Mouse (Mus musculus): ENCODE measurements around the gene Vmn2r90. TPM values are rescaled to one million over a fixed set of nuclear protein-coding genes. Genes with fewer than 3 reads are reported as not detected.
"Not testable (repeated sequence)": the region's sequence is repeated elsewhere in the genome, so short reads cannot be mapped to it uniquely, and the experiment has no call there.

Vmn2r90 gene
- not detected in 2 replicates for polyA plus RNA-seq (2016; fragmentation: Nextera tagmentation; extraction: Ambion mirVana)

GRCm38 (mm10) chr17:17703447-17703846, at the start of gene Vmn2r90:
Gene Vmn2r90, plus strand, starts transcription at chr17:17703747.
- 69% methylated on average over 1 of the region's 1 CpGs for WGBS
- Histone ChIP-seq H3K9me3 (no peaks in the 10 kb centered on the region), H3K27me3 (replicated peaks) (no peaks in the 10 kb centered on the region), H3K36me3 (no peaks in the 10 kb centered on the region), H3K4me1 (no peaks in the 10 kb centered on the region), H3K4me3 (no peak within 1 kb of the TSS), H3K9ac (no peak within 1 kb of the TSS), H3K4me2 (replicated peaks) (no peak within 1 kb of the TSS), H3K27ac (no peak within 1 kb of the TSS)
- ATAC-seq (ENCODE audit: low FRiP score, low read depth): no peak

- H3K27me3 ChIP-seq (replicated peaks): no peaks in the 10 kb centered on the region
- ATAC-seq (ENCODE audit: low FRiP score, low read depth): no peak
- WGBS: 11% methylated on average over 10 of the region's 10 CpGs
- H3K4me2 ChIP-seq (replicated peaks): peak overlapping the region; percentile 31; the same call in 1 of the 2 replicates
- H3K27ac ChIP-seq: no peak overlapping the region
- H3K4me3 ChIP-seq: no peak overlapping the region
- H3K9ac ChIP-seq: no peak overlapping the region
- H3K36me3 ChIP-seq: no peaks in the 10 kb centered on the region
- no peaks in the 10 kb centered on the region for H3K9me3 ChIP-seq
- no peaks in the 10 kb centered on the region for H3K4me1 ChIP-seq
Measured at GRCm38 (mm10) chr17:17654997-17655828, 48.3 kb upstream of the Vmn2r90 start.

- H3K27ac ChIP-seq: no peak overlapping the region
- H3K9me3 ChIP-seq: no peaks in the 10 kb centered on the region
- H3K9ac ChIP-seq: no peak overlapping the region
- 22% methylated on average over 2 of the region's 2 CpGs for WGBS
- ATAC-seq (ENCODE audit: low FRiP score, low read depth): no peak
- H3K27me3 ChIP-seq (replicated peaks): no peaks in the 10 kb centered on the region
- H3K36me3 ChIP-seq: no peaks in the 10 kb centered on the region
- no peaks in the 10 kb centered on the region for H3K4me1 ChIP-seq
- H3K4me2 ChIP-seq (replicated peaks): no peak overlapping the region
- H3K4me3 ChIP-seq: no peak overlapping the region
Measured at GRCm38 (mm10) chr17:17655829-17656176, 47.7 kb upstream of the Vmn2r90 start.

DNA sequence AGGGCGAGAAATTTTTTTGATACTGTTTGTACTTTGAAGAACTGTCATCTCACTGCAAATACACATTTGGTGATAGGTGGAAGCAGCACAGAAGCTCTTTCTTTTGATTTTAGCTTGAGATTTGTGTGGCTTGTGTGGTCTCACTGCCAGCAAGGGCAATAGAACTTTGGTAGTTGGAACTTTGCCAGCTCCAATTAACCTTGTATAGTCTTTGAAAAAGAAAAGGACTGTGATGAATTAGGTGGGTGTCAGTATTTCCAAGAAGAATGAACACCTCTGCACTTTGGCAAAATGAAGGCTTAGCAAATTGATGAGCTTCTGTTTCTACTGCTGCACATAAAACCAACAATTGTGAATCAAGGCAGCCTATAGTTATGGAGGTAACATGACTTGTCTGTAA, 24.8 kb upstream of the Vmn2r90 start:
- 89% methylated on average over 1 of the region's 1 CpGs for WGBS
- H3K36me3 ChIP-seq: no peaks in the 10 kb centered on the region
- H3K9me3 ChIP-seq: no peaks in the 10 kb centered on the region
- no peaks in the 10 kb centered on the region for H3K4me1 ChIP-seq
- H3K27me3 ChIP-seq (replicated peaks): no peaks in the 10 kb centered on the region
- no peak overlapping the region for H3K27ac ChIP-seq
- no peak for ATAC-seq (ENCODE audit: low FRiP score, low read depth)
- H3K4me3 ChIP-seq: no peak overlapping the region
- H3K9ac ChIP-seq: no peak overlapping the region
- H3K4me2 ChIP-seq (replicated peaks): no peak overlapping the region

GRCm38 (mm10) chr17:17690659-17691058, 12.9 kb upstream of the Vmn2r90 start:
- no peaks in the 10 kb centered on the region for H3K27me3 ChIP-seq (replicated peaks)
- H3K9me3 ChIP-seq: no peaks in the 10 kb centered on the region
- WGBS: 72% methylated on average over 2 of the region's 2 CpGs
- ATAC-seq (ENCODE audit: low FRiP score, low read depth): no peak
- H3K4me2 ChIP-seq (replicated peaks): no peak overlapping the region
- H3K9ac ChIP-seq: no peak overlapping the region
- no peaks in the 10 kb centered on the region for H3K36me3 ChIP-seq
- H3K4me3 ChIP-seq: no peak overlapping the region
- H3K27ac ChIP-seq: no peak overlapping the region
- no peaks in the 10 kb centered on the region for H3K4me1 ChIP-seq

GRCm38 (mm10) chr17:17732396-17732795, 28.8 kb downstream of the Vmn2r90 start:
- not testable (repeated sequence) for H3K9ac ChIP-seq; H3K4me2 ChIP-seq (replicated peaks); H3K27me3 ChIP-seq (replicated peaks); H3K4me1 ChIP-seq; H3K36me3 ChIP-seq; H3K4me3 ChIP-seq; ATAC-seq (ENCODE audit: low FRiP score, low read depth); H3K9me3 ChIP-seq; H3K27ac ChIP-seq
- WGBS: 83% methylated on average over 4 of the region's 4 CpGs

DNA sequence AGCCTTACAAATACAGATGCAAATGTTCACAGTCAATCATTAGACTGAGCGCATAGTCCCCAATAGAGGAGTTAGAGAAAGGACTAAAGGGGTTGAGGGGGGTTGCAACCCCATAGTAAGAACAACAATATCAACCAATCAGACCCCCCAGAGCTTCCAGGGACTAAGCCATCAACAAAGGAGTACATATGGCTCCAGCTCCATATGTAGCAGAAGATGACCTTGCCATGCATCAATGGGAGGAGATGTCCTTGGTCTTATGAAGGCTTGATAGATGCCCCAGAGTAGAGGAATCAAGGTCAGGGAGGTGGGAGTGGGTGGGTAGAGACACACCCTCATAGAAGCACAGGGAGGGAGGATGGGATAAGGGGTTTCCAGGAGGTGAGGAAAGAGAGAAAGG, 35.1 kb downstream of the Vmn2r90 start:
- H3K4me1 ChIP-seq: no peaks in the 10 kb centered on the region
- H3K9ac ChIP-seq: no peak overlapping the region
- peaks cover 12% of the 10 kb centered on the region; the same call in 1 of the 2 replicates for H3K9me3 ChIP-seq
- H3K27me3 ChIP-seq (replicated peaks): no peaks in the 10 kb centered on the region
- no peak overlapping the region for H3K4me3 ChIP-seq
- H3K36me3 ChIP-seq: no peaks in the 10 kb centered on the region
- 88% methylated on average over 1 of the region's 1 CpGs for WGBS
- ATAC-seq (ENCODE audit: low FRiP score, low read depth): no peak
- H3K27ac ChIP-seq: no peak overlapping the region
- H3K4me2 ChIP-seq (replicated peaks): no peak overlapping the region

DNA sequence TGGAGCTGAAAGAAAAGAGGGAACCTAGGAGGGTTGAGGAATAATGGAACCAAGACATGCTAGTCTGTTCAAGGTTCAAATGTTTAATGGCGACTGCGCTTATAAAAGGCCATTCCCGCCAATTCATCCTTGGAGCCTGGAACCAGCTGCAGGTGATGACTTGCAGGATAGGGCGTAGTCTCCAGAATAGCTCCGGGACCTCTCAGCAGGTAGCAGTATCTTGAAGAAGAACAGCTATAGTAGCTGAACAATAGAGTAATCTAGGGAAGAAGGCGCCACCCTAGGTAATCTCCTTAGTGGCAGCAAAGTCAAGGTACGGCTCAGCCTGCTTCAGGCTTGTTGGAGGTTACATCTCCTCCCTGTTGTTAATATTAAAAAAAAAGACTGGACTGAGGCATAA, 35.8 kb downstream of the Vmn2r90 start:
- H3K27ac ChIP-seq; H3K4me3 ChIP-seq; H3K4me2 ChIP-seq (replicated peaks); ATAC-seq (ENCODE audit: low FRiP score, low read depth); H3K9ac ChIP-seq; H3K4me1 ChIP-seq; H3K27me3 ChIP-seq (replicated peaks); H3K36me3 ChIP-seq: not testable (repeated sequence)
- 89% methylated on average over 7 of the region's 7 CpGs for WGBS
- H3K9me3 ChIP-seq: peaks cover 12% of the 10 kb centered on the region; the same call in 1 of the 2 replicates

DNA sequence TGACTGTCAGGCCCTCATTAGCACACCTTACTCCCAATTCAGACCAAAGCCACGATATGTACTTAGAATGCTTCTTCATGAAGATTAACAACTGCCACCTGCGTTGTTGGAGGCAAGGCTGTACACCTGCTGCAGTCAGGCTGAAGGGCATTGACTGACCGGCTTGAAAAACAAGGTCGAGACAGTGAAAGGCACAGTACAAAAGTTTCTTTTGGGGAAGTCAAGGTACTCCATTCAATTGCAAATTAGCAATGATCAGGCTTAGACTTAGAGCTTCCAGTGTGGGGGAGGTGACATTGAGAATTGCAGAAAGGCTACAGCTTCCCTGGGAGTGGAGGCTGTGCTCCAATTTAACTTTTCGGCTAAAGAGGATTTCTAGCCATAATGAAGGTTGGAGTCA, 36.4 kb downstream of the Vmn2r90 start:
- peaks cover 12% of the 10 kb centered on the region; the same call in 1 of the 2 replicates for H3K9me3 ChIP-seq
- 81% methylated on average over 5 of the region's 5 CpGs for WGBS
- H3K4me1 ChIP-seq; H3K27me3 ChIP-seq (replicated peaks); ATAC-seq (ENCODE audit: low FRiP score, low read depth); H3K27ac ChIP-seq; H3K4me3 ChIP-seq; H3K4me2 ChIP-seq (replicated peaks); H3K9ac ChIP-seq; H3K36me3 ChIP-seq: not testable (repeated sequence)

GRCm38 (mm10) chr17:17741516-17741915, 38.0 kb downstream of the Vmn2r90 start:
- not testable (repeated sequence) for H3K36me3 ChIP-seq; ATAC-seq (ENCODE audit: low FRiP score, low read depth); H3K27me3 ChIP-seq (replicated peaks); H3K9ac ChIP-seq; H3K4me1 ChIP-seq; H3K4me3 ChIP-seq; H3K27ac ChIP-seq; H3K4me2 ChIP-seq (replicated peaks)
- peaks cover 12% of the 10 kb centered on the region; the same call in 1 of the 2 replicates for H3K9me3 ChIP-seq

GRCm38 (mm10) chr17:17749371-17749770, 45.8 kb downstream of the Vmn2r90 start:
- H3K9me3 ChIP-seq; H3K4me1 ChIP-seq; H3K9ac ChIP-seq; H3K4me3 ChIP-seq; H3K27me3 ChIP-seq (replicated peaks); H3K4me2 ChIP-seq (replicated peaks); H3K36me3 ChIP-seq; ATAC-seq (ENCODE audit: low FRiP score, low read depth); H3K27ac ChIP-seq: not testable (repeated sequence)
- whole genome bisulfite sequencing: 10% methylated on average over 4 of the region's 4 CpGs

DNA sequence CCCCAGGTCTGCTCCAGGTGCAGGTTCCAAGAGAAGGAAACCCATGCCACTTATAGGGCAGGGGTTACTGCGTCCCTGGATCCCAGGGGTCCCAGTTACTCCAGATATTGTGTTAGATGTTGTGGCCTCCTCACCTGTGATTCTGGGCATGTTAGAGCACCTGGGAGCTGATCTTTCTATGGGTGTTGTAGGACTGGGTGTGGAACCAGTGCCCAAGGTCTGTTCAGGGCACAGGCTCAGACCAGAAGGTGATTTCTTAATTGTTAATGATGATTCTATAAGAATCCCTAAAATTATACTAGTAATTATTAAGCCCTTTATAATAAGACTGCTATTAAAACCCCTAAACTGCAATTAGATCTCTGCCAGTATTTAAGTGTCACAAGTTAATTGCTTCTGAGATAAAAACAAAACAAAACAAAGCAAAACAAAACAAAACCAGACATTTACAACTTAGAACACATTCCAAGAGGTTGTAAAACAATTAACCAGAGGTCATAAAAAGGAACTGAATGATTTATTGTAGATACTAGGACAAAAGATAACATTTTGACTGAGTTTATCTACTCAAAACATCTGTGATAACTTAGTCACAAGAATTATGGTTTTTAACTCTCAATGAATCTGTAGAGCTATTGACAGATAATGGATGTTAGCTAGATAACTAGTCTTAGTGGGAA, 59.2 kb downstream of the Vmn2r90 start:
- ATAC-seq (ENCODE audit: low FRiP score, low read depth): no peak
- no peak overlapping the region for H3K4me2 ChIP-seq (replicated peaks)
- WGBS: 72% methylated on average over 1 of the region's 1 CpGs
- H3K9ac ChIP-seq: no peak overlapping the region
- no peaks in the 10 kb centered on the region for H3K36me3 ChIP-seq
- H3K9me3 ChIP-seq: no peaks in the 10 kb centered on the region
- no peaks in the 10 kb centered on the region for H3K4me1 ChIP-seq
- H3K4me3 ChIP-seq: no peak overlapping the region
- H3K27ac ChIP-seq: no peak overlapping the region
- H3K27me3 ChIP-seq (replicated peaks): no peaks in the 10 kb centered on the region
